Mouse (Mus musculus) small intestine, adult 10 weeks (tissue): ENCODE data around the gene Zbtb17. TPM values are rescaled to one million over a fixed set of nuclear protein-coding genes. Genes with fewer than 3 reads are reported as not detected.

Experiments
- polyA plus RNA-seq: library from polyadenylated mRNA; stranded (reverse); fragments of 350-450 nt; fragmentation: Illumina TruSeq; extraction: RNeasy Lipid Tissue Mini Kit (QIAGEN cat#74804); gene quantifications from one replicate; pipeline ENCODE4 v1.2.3, GENCODE M21; 2014; ENCODE audit warnings: low replicate concordance

The Zbtb17 gene
- not detected for polyA plus RNA-seq

DNA sequence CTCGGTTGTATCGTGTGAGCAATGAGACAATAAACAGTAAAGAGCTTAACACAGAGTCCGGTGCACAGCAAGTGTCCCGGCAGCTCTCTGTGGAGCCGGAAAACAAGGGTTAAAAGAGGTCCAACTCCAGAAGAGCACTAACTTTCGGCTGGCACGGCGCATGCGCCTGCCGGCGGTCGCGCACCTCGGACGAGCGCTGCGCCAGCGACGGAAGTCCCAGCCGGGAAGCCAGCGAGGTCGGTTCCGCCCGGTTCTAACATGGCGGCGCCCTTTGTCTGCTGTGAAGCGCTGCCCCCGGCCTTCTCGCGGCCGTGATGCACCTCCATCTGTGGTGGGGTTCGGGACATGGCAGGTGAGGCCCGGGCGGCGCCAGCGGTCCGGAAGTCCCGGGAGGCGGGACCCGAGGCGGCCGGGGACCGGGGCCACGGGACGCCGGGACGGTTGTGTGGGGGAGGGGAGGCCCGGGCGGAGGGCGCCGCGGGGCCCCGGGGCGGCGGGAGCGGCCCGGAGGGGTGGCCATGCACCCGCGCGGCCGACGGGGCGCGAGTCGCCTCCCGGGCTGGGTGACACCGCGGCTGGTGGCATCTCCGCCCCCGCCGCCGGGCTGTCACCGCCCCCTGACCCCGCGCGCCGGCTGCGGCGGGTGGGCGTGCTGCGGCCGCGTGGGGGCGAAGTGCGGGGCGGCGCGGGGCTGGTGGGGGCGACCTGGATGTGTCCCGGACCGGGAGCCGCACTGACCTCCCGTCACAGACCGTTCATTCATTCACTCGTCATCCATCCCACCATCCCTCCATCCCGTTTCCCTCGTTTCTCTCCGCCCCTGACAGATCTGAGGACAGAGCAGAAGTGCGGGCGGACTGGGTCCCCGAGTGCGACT lies at the start of gene Zbtb17:
TSS of gene Zbtb17 (plus strand) at position 204 of the 877 bp plus-strand sequence.

DNA sequence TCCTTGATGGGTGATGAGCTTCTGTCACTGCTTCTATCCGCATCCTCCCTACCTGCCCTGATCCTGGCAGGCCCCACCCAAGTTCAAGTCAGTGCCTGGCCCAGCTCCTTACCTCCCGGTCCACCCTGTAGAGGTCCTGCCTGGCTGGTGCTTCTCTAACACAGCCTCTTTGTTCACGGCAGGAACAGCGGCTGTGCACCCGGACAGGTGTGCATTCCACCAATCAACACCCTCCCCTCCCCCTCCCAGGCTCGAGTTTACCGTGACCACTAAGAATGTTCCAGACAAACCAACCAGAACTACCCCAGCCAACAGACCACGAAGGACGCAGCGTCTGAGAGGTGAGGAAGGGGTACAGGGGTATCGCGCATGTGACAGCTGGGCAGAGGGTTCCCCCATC lies 45.9 kb upstream of the Zbtb17 start, which contains the start of gene Clcnka:
TSS of gene Clcnka (minus strand) at position 180 of the 400 bp plus-strand sequence.

DNA sequence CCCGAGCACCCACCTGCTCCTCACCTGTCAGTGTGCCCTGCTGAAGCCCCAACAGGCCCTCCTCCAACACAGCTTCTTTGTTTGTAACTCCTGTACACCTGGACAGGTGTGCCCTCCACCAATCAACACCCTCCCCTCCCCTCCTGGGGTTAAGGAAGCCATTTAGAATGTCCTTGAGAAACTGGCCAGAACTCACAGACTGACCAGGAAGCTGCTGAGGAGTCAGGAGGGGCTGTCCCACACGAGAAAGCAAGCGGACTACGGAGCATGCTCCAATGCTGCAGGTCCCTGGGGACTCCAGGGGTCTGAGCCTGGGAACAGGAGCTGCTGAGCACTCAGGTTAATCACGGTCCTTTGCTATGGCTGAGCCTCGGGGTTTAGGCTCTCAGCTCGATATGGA lies 28.5 kb upstream of the Zbtb17 start, which contains the start of gene Clcnkb:
TSS of gene Clcnkb (minus strand) at position 91 of the 400 bp plus-strand sequence.

DNA sequence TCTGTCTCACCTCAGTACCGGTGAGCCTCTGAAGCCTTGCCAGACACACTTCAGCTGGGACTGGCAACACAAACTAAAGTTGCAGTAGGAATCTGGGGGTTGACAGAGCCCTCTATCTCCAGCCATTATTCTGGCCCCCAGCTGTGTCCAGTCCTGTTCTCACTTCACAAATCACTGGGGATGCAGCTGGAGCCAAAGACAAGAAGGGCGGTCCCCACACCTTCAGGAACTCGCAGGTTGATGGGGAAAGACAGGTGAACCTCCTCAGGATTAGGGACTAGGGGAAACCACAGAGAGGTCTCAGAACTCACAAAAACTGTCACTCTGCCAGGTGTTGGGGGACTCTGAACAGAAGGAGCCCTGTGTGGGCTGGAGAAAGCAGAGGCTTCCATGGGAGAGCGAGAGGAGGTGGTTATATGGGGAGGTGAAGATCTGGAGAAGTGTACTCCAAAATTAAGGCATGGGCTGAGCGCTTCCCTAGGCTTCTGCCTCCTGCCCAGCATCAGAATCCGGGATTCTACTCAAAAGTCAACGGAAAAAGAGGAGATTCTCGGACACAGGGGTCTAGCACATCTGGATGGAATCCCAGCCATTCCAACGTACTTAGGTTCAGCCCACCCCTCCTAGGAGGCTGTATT lies 24.1 kb upstream of the Zbtb17 start, which contains the start of gene Hspb7:
TSS of gene Hspb7 (plus strand) at position 588 of the 638 bp plus-strand sequence.

DNA sequence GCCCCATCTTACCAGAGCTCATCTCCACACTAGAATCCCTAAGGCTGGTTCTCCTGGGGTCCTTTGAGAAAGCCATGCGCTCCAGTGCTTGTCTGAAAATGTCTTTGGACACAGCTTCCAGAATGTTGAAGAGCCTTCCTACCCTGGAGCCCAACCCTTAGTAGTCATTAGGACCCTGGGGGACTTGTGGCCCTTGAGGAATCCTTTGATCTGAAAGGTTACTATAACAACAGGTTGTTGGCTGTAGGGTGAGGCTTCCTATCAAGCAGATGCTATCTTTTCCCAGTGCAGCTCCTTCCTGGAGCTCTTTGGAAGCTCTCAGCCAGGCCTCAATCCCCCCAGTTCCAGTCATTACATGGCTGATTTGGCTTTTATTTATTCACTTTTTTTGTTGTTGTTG lies 8.5 kb upstream of the Zbtb17 start, which contains the start of gene Srarp:
TSS of gene Srarp (minus strand) at position 132 of the 400 bp plus-strand sequence.

Other genes with a start within 250 kb of the Zbtb17 start
- gene Rsg1, start 230.7 kb upstream of the Zbtb17 start, polyA plus RNA-seq = not detected
- 1.4 TPM for gene Arhgef19, start 205.2 kb upstream of the Zbtb17 start, polyA plus RNA-seq
- gene Epha2, start 143.4 kb upstream of the Zbtb17 start, polyA plus RNA-seq = 1.7 TPM
- not detected for gene Fam131c, start 76.4 kb upstream of the Zbtb17 start, polyA plus RNA-seq
- gene Clcnka, start 45.9 kb upstream of the Zbtb17 start, polyA plus RNA-seq = not detected
- not detected for gene Clcnkb, start 28.6 kb upstream of the Zbtb17 start, polyA plus RNA-seq
- gene Hspb7, start 23.9 kb upstream of the Zbtb17 start, polyA plus RNA-seq = not detected
- not detected for gene Srarp, start 8.5 kb upstream of the Zbtb17 start, polyA plus RNA-seq
- 5.2 TPM for gene Spen, start 93.9 kb downstream of the Zbtb17 start, polyA plus RNA-seq
- gene Fblim1, start 161.4 kb downstream of the Zbtb17 start, polyA plus RNA-seq = 32.4 TPM
- gene Tmem82, start 174.0 kb downstream of the Zbtb17 start, polyA plus RNA-seq = 1.5 TPM
- 0.15 TPM for gene Slc25a34, start 179.2 kb downstream of the Zbtb17 start, polyA plus RNA-seq
- gene Plekhm2, start 220.2 kb downstream of the Zbtb17 start, polyA plus RNA-seq = not detected
- not detected for gene Rsc1a1, start 240.9 kb downstream of the Zbtb17 start, polyA plus RNA-seq